Mouse (Mus musculus) bone marrow macrophage, adult 2 months (primary cell): Measurements from ENCODE around the gene Prl4a1.

Experiments
- CTCF ChIP-seq: IDR thresholded peaks from 2 replicates; pipeline ENCODE4 v1.5.1; 2012; ENCODE audit warnings: low read depth, mild to moderate bottlenecking, low read length, moderate library complexity
- POLR2A ChIP-seq: IDR thresholded peaks from 2 replicates; pipeline ENCODE4 v1.6.1; 2012; ENCODE audit warnings: mild to moderate bottlenecking, low read depth, low read length, borderline replicate concordance

DNA sequence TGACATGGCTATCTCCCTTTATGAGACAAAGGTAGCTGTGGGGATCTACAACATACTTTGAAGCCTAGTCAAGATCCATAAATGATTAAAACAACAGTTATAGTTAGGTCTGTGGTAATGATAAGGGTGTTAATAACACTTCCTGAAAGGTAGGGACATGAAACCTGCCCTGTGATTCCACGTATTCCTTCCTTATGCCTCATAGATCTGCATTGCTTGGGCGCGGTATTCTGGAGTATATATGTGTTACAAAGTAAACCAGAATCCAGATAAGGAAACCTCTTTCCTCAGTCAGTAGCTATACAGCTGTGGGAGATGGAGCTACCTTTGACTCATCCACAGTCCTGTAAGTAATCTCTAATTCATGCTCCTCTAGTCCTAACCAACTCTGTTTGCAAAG lies 53.3 kb downstream of the Prl4a1 start:
- TF ChIP-seq POLR2A (no peak), CTCF (no peak)
